Mouse (Mus musculus) midbrain, embryonic 16.5 days (tissue): ENCODE measurements around the gene Lamb2. TPM values are rescaled to one million over a fixed set of nuclear protein-coding genes. Genes with fewer than 3 reads are reported as not detected.

ENCODE experiments used
- ATAC-seq: fragments of 200-750 bp; cut with Nextera tagmentation; 2 replicates; pipeline ENCODE4 v1.8.0; 2017; ENCODE audit warnings: moderate TSS enrichment
- H3K27ac ChIP-seq: fragments of 300-500 bp; sonication (generic); 2 replicates; pipeline ENCODE4 v1.5.1; 2014; ENCODE audit warnings: mild to moderate bottlenecking, low read length, mixed read lengths
- H3K27me3 ChIP-seq: fragments of 300-500 bp; sonication (generic); 2 replicates; pipeline ENCODE4 v1.6.1; 2014; ENCODE audit warnings: low read depth, low read length, mixed read lengths; ENCODE audit not compliant: control insufficient read depth, insufficient read depth
- H3K36me3 ChIP-seq: fragments of 300-500 bp; sonication (generic); 2 replicates; pipeline ENCODE4 v1.6.1; 2014; ENCODE audit warnings: mild to moderate bottlenecking, low read length, moderate library complexity, mixed read lengths; ENCODE audit not compliant: control insufficient read depth, insufficient read depth
- H3K4me1 ChIP-seq: fragments of 300-500 bp; sonication (generic); 2 replicates; pipeline ENCODE4 v1.6.1; 2014; ENCODE audit warnings: mild to moderate bottlenecking, low read length, mixed read lengths; ENCODE audit not compliant: control insufficient read depth, insufficient read depth
- H3K4me2 ChIP-seq: fragments of 300-500 bp; sonication (generic); 2 replicates; pipeline ENCODE4 v1.6.1; 2014; ENCODE audit warnings: mild to moderate bottlenecking, low read length, mixed read lengths
- H3K4me3 ChIP-seq: fragments of 300-500 bp; sonication (generic); 2 replicates; pipeline ENCODE4 v1.5.1; 2014; ENCODE audit warnings: low read depth, mild to moderate bottlenecking, low read length, moderate library complexity, mixed read lengths
- H3K9ac ChIP-seq: fragments of 300-500 bp; sonication (generic); 2 replicates; pipeline ENCODE4 v1.6.1; 2014; ENCODE audit warnings: low read depth, low read length, mixed read lengths
- H3K9me3 ChIP-seq: fragments of 300-500 bp; sonication (generic); replicated peaks from 2 replicates; pipeline ENCODE4 v1.6.1; 2014; ENCODE audit warnings: mild to moderate bottlenecking, low read length, mixed read lengths; ENCODE audit not compliant: control insufficient read depth, poor library complexity, severe bottlenecking
- whole genome bisulfite sequencing: fragments of 180-500 bp; shearing (Covaris S2); extraction: QIAGEN DNeasy Blood & Tissue Kit; methylation state at CpG from one replicate; pipeline ENCODE4 v1.1.7; 2014; 5-methylcytosine and 5-hydroxymethylcytosine counted together
- polyA plus RNA-seq: library from polyadenylated mRNA; unstranded; fragments of >200 nt; fragmentation: Nextera tagmentation; extraction: Ambion mirVana; gene quantifications from 2 replicates; pipeline ENCODE4 v1.2.1, GENCODE M21; 2015

Lamb2 gene
- polyA plus RNA-seq, 1 experiment from 2014 or later: 19.3 TPM

DNA sequence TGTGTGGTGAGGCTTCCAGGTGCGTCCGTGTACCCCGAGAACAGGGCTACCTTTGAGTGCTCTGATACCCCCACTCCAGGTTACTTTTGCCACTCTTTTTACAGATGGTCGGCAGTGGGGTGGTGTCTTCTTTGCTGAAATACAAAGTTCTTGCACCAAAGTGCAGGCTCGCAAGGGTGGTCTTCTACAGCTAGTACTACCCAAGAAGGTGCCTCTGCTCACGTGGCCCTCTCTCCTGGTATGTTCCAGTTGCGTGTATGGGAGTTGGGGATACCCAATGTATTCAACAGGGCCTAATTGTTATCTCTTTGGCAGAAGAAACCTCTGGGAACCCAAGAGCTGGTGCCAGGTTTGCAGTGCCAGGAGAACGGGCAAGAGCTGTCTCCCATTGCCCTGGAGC lies 13.7 kb downstream of the Lamb2 start:
- Histone ChIP-seq H3K27me3 (no peaks in the 10 kb centered on the region), H3K36me3 (peaks cover 49% of the 10 kb centered on the region), H3K9ac (no peak overlapping the region), H3K4me2 (no peak overlapping the region), H3K4me3 (no peak overlapping the region), H3K4me1 (peaks cover 18% of the 10 kb centered on the region), H3K9me3 (no peaks in the 10 kb centered on the region), H3K27ac (no peak overlapping the region)
- WGBS: 98% methylated on average over 8 of the region's 8 CpGs
- no peak for ATAC-seq

DNA sequence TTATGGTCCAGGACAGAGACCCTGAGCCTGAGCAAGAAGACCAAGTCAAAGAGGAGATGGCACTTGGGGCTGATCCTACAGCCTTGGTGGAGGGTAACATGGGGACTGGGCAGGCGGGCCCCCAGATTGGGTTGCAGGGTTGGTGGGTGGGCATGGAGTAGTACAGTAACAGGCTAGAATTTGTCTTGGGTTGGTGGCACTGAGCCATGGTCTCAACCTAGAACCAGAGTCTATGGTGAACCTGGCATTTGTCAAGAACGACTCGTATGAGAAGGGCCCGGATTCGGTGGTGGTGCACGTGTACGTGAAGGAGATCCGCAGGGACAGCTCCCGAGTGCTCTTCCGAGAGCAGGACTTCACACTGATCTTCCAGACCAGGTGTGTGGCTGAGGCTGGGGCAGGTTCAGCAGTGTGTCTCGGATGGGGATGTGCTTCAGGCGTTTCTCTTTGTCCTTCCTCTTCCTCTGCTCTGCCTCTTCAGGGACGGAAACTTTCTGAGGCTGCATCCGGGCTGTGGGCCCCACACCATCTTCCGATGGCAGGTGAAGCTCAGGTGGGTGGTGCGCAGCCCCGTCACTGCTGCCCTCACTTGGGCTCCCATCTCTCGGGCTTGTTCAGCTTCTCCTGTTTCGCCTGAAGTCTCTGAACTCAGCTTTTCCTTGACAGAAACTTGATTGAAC lies 14.8 kb downstream of the Lamb2 start:
- Histone ChIP-seq H3K4me1 (peaks cover 18% of the 10 kb centered on the region), H3K4me3 (no peak overlapping the region), H3K27me3 (no peaks in the 10 kb centered on the region), H3K27ac (no peak overlapping the region), H3K9ac (no peak overlapping the region), H3K4me2 (no peak overlapping the region), H3K9me3 (no peaks in the 10 kb centered on the region), H3K36me3 (peaks cover 59% of the 10 kb centered on the region)
- no peak for ATAC-seq
- WGBS: 96% methylated on average over 19 of the region's 19 CpGs

DNA sequence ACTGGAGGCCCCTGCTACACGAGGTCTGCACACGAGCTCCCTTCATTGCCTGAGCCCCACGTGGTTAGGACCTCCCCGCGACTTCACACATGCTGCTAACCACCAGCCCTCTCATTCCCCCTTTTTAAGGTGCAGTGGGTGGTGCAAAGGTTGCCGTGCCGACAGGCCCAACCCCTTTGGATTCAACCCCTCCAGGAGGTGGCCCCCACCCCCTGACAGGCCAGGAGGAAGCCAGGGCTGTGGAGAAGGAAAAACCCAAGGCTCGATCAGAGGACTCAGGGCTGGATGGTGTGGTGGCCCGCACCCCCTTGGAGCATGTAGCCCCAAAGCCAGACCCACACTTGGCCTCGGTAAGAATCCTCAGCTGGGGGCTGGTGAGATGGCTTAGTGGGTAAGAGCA lies 15.4 kb downstream of the Lamb2 start:
- Histone ChIP-seq H3K4me2 (no peak overlapping the region), H3K27me3 (no peaks in the 10 kb centered on the region), H3K36me3 (peaks cover 65% of the 10 kb centered on the region), H3K4me1 (peaks cover 15% of the 10 kb centered on the region), H3K4me3 (no peak overlapping the region), H3K9ac (no peak overlapping the region), H3K9me3 (no peaks in the 10 kb centered on the region), H3K27ac (no peak overlapping the region)
- 80% methylated on average over 10 of the region's 10 CpGs for WGBS
- ATAC-seq: no peak

DNA sequence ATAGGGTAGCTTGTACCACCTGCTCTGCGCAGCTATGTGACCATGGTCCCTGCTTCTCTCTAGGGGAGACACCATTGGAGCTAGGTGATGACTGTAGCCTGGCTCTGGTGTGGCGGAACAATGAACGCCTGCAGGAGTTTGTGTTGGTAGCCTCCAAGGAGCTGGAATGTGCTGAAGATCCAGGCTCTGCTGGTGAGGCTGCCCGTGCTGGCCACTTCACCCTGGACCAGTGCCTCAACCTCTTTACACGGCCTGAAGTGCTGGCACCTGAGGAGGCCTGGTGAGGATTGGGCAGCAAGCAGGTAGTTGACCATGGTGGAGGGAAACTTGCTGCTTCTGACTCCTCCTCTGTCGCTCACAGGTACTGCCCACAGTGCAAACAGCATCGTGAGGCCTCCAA lies 19.7 kb downstream of the Lamb2 start:
- ATAC-seq: no peak
- Histone ChIP-seq H3K36me3 (peaks cover 67% of the 10 kb centered on the region), H3K27ac (no peak overlapping the region), H3K4me1 (no peaks in the 10 kb centered on the region), H3K9me3 (no peaks in the 10 kb centered on the region), H3K9ac (no peak overlapping the region), H3K4me2 (no peak overlapping the region), H3K4me3 (no peak overlapping the region), H3K27me3 (no peaks in the 10 kb centered on the region)
- WGBS: 95% methylated on average over 7 of the region's 7 CpGs

DNA sequence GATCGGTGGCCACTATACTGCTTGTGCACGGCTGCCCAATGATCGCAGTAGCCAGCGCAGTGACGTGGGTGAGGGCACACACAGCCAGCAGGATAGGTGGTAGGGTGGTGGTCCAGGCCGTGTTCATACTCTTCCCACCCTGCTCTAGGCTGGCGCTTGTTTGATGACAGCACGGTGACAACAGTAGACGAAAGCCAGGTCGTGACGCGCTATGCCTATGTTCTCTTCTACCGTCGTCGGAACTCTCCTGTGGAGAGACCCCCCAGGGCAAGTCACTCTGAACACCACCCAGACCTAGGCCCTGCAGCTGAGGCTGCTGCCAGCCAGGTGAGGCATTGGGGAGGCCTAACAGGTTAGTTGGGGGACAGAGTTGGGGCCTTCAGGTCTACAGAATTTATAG lies 20.4 kb downstream of the Lamb2 start:
- Histone ChIP-seq H3K36me3 (peaks cover 60% of the 10 kb centered on the region), H3K9ac (no peak overlapping the region), H3K4me1 (no peaks in the 10 kb centered on the region), H3K27me3 (no peaks in the 10 kb centered on the region), H3K9me3 (no peaks in the 10 kb centered on the region), H3K27ac (no peak overlapping the region), H3K4me3 (no peak overlapping the region), H3K4me2 (no peak overlapping the region)
- 94% methylated on average over 15 of the region's 15 CpGs for WGBS
- no peak for ATAC-seq

DNA sequence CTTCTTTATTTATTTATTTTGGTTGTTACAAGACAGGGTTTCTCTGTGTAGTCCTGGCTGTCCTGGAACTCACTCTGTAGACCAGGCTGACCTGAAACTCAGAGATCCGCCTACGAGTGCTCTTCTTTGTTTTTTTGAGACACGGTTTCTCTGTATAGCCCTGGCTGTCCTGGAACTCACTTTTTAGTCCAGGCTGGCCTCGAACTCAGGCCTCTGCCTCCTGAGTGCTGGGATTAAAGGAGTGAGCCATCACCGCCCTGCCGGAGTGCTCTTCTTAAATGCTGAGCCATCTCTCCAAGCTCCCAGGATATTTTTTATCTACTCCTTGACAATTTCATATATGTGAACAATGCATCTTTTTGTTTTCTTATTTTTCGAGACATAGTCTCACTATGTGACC lies 27.4 kb downstream of the Lamb2 start:
- H3K9ac ChIP-seq: no peak overlapping the region
- H3K27me3 ChIP-seq: no peaks in the 10 kb centered on the region
- peaks cover 17% of the 10 kb centered on the region for H3K4me1 ChIP-seq
- 0 out of 2 replicates have a peak, but pooled peaks cover 8% of the 10 kb centered on the region for H3K36me3 ChIP-seq
- 84% methylated on average over 7 of the region's 7 CpGs for WGBS
- H3K4me3 ChIP-seq: no peak overlapping the region
- no peak for ATAC-seq
- no peaks in the 10 kb centered on the region for H3K9me3 ChIP-seq
- no peak overlapping the region; the same call in 1 of the 2 replicates for H3K27ac ChIP-seq
- no peak overlapping the region; the same call in 1 of the 2 replicates for H3K4me2 ChIP-seq

DNA sequence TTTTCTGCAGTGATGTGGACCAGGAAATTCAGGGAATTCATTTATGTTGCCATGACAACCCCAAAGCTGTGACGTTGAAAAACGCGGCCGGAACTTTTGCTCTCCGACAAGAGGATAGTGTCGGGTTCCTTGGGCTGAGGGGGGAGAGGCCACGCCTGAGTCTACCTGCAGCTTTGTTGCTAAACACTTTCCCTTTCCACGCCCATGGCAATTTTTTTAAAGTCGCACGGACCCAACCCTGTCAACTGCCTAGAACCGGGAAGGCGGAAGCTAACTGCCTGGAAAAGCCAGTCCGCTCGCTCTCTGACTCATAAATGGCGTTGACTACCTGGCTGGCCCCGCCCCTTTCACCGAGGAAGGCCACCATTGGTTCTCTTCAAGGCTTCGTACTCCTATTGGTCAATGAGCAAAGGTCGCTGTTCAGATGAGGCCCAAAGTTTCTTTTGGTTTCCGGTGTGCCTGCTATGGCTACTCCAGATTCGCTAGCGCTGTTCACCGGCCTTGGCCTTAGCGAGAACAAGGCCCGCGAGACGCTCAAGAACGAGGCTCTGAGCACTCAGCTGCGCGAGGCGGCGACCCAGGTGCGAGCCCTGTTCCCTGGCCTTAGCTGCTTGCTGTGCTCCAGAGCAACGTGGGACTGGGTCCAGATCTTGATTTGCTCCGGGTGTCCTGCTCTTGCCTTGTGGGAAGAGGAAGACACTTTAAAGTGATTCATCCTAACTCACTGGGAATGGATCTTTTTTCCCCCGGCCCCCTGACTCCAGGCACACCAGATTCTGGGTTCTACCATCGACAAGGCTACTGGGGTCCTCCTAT lies 28.3 kb downstream of the Lamb2 start, which contains the start of gene Qars:
TSS of gene Qars (plus strand) at position 88 of the 816 bp plus-strand sequence.
- WGBS: under 1% methylated on average over 37 of the region's 37 CpGs
- peak; percentile 96 for ATAC-seq

DNA sequence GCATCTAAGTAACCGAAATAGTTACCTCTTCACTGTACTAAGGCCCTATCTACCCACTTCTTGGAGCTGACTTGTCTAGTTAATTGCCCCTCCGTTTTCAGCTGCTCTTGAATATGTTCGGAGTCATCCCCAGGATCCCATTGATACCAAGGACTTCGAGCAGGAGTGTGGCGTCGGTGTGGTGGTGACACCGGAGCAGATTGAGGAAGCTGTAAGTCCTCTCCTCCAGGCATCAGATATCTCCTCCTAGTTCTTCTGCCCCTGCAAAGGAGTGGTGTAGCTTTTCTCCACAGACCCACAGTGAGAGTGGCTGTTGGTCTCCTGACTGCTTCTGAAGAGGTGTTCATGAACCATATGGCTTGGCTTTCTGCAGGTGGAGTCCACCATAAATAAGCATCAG lies 29.2 kb downstream of the Lamb2 start:
- Histone ChIP-seq H3K36me3 (peaks cover 14% of the 10 kb centered on the region; the same call in 1 of the 2 replicates), H3K4me3 (peak overlapping the region; percentile 75; the same call in 1 of the 2 replicates), H3K9ac (no peak overlapping the region), H3K27me3 (no peaks in the 10 kb centered on the region), H3K9me3 (no peaks in the 10 kb centered on the region), H3K4me2 (peak overlapping the region; percentile 89), H3K27ac (no peak overlapping the region), H3K4me1 (peaks cover 17% of the 10 kb centered on the region)
- ATAC-seq: no peak
- WGBS: 91% methylated on average over 7 of the region's 7 CpGs

More for the DNA sequence above, 28.3 kb downstream of the Lamb2 start, which contains the start of gene Qars:
- Histone ChIP-seq H3K4me1 (peaks cover 17% of the 10 kb centered on the region), H3K27me3 (no peaks in the 10 kb centered on the region), H3K9ac (peak within 1 kb of the TSS; percentile 70), H3K9me3 (no peaks in the 10 kb centered on the region), H3K4me2 (peak within 1 kb of the TSS; percentile 89), H3K36me3 (peaks cover 11% of the 10 kb centered on the region; the same call in 1 of the 2 replicates), H3K4me3 (peak within 1 kb of the TSS; percentile 75), H3K27ac (peak within 1 kb of the TSS; percentile 78)
